ENCODE assay signal across 27 mouse cellular contexts in the genomic region with DNA sequence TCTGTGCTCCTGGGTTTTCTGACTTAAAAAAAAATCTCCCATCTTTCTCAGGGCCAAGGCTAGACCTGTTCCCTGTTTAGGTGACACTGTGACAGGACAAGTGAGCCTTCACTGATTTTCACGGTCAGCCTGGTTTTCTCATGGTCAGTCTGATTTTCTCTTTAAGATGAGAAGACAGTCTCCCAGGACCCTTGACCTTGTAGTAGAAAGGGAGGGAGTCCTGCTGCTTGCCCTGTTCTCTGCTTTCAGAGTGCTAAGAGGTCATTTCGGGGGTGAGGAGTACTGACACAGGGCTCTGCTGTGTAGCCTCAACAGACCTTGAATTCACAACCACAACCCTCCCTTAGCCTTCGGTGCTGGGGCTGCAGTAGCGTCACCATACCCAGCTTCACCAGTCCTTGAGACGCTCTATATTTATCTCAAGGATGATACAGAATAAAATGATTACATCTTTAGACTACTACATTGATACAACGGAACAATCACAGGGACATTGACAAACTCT. TPM values are rescaled to one million over a fixed set of nuclear protein-coding genes. Genes with fewer than 3 reads are reported as not detected.
DNase-seq lines count a peak whose midpoint lies in the region; ATAC-seq and TF ChIP-seq lines count a peak whose summit lies in the region.
"Had no signal": no experiment of that assay in that cellular context is flagged by ENCODE, and none has a peak within 500 bp of the region (broad histone marks: within the 10 kb centered on the region; RNA-seq: fewer than 3 reads in every experiment).

No protein-coding gene starts in this region.

- DNase-seq in adrenal gland, adult 2 months = peak; percentile 55
- DNase-seq in adrenal gland, postnatal 10 days = no peak
- DNase-seq in hindbrain, embryonic 10.5 days (ENCODE audit: low spot score) = peak; percentile 31
- DNase-seq: cerebellum, adult 11-12 months; cerebellum, postnatal 10 days; forebrain, postnatal 0 days; gastrocnemius, postnatal 14 days; heart, adult 18-20 months; heart, postnatal 10 days; kidney, adult 18-20 months; kidney, postnatal 4 days; liver, embryonic 13.5 days; right cerebral cortex, adult 18-20 months; right cerebral cortex, postnatal 4 days; thymus, adult 18-20 months; thymus, postnatal 36 days had no signal

- no peak overlapping the region for H3K9ac ChIP-seq in hindbrain, embryonic 13.5 days
- H3K9ac ChIP-seq in midbrain, embryonic 12.5 days (replicated peaks) = no peak overlapping the region
- no peak overlapping the region for H3K9ac ChIP-seq in midbrain, embryonic 15.5 days
- H3K9ac ChIP-seq: forebrain, postnatal 0 days; heart, embryonic 12.5 days; liver, embryonic 13.5 days; lung, embryonic 15.5 days; neural tube, embryonic 13.5 days; stomach, embryonic 15.5 days had no signal

- H3K36me3 ChIP-seq in hindbrain, embryonic 10.5 days = peaks cover 58% of the 10 kb centered on the region
- peaks cover 14% of the 10 kb centered on the region for H3K36me3 ChIP-seq in hindbrain, embryonic 13.5 days
- peaks cover 14% of the 10 kb centered on the region for H3K36me3 ChIP-seq in midbrain, embryonic 12.5 days
- peaks cover 3% of the 10 kb centered on the region; the same call in 1 of the 2 replicates for H3K36me3 ChIP-seq in midbrain, embryonic 15.5 days (replicated peaks)
- H3K36me3 ChIP-seq: liver, embryonic 13.5 days; lung, embryonic 15.5 days; stomach, embryonic 15.5 days had no signal

- no peak for ATAC-seq in hindbrain, embryonic 13.5 days (ENCODE audit: low FRiP score)
- no peak for ATAC-seq in midbrain, embryonic 12.5 days (ENCODE audit: low FRiP score, low read depth)
- no peak for ATAC-seq in midbrain, embryonic 15.5 days (replicated peaks)
- ATAC-seq: activated CD4-positive, CD25-positive, alpha-beta regulatory T cell, adult 4 months; forebrain, postnatal 0 days; inflammation-experienced regulatory T-cells, adult 6 months had no signal

- peak overlapping the region; percentile 79 for H3K27ac ChIP-seq in hindbrain, embryonic 10.5 days
- H3K27ac ChIP-seq in hindbrain, embryonic 13.5 days = no peak overlapping the region
- H3K27ac ChIP-seq in midbrain, embryonic 12.5 days (replicated peaks) = peak overlapping the region; percentile 39; the same call in 1 of the 2 replicates
- no peak overlapping the region; the same call in 1 of the 2 replicates for H3K27ac ChIP-seq in midbrain, embryonic 15.5 days
- peak overlapping the region; percentile 23 for H3K27ac ChIP-seq in olfactory bulb, adult 2 months (ENCODE audit: insufficient read depth, low read depth, low read length)
- H3K27ac ChIP-seq: liver, embryonic 13.5 days; macrophage; neural tube, embryonic 13.5 days had no signal

- no peak overlapping the region for H3K4me3 ChIP-seq in hindbrain, embryonic 10.5 days
- no peak overlapping the region for H3K4me3 ChIP-seq in hindbrain, embryonic 13.5 days
- no peak overlapping the region for H3K4me3 ChIP-seq in midbrain, embryonic 12.5 days
- no peak overlapping the region for H3K4me3 ChIP-seq in midbrain, embryonic 15.5 days
- no peak overlapping the region for H3K4me3 ChIP-seq in olfactory bulb, adult 2 months (ENCODE audit: insufficient read depth, low read depth, low read length)
- H3K4me3 ChIP-seq: heart, embryonic 12.5 days; liver, embryonic 13.5 days; lung, embryonic 15.5 days; neural tube, embryonic 13.5 days; stomach, embryonic 15.5 days had no signal

- 0 out of 2 replicates have a peak, but pooled peaks cover 2% of the 10 kb centered on the region for H3K9me3 ChIP-seq in hindbrain, embryonic 10.5 days
- no peaks in the 10 kb centered on the region for H3K9me3 ChIP-seq in hindbrain, embryonic 13.5 days
- H3K9me3 ChIP-seq in midbrain, embryonic 12.5 days = no peaks in the 10 kb centered on the region
- H3K9me3 ChIP-seq in midbrain, embryonic 15.5 days = no peaks in the 10 kb centered on the region
- H3K9me3 ChIP-seq: heart, embryonic 12.5 days; liver, embryonic 13.5 days; lung, embryonic 15.5 days; neural tube, embryonic 13.5 days; stomach, embryonic 15.5 days had no signal

- TF ChIP-seq POLR2A in olfactory bulb, adult 2 months (IDR thresholded peaks at IDR 0.05; ENCODE audit: insufficient read depth, low read depth, low read length) = no peak

- WGBS in hindbrain, embryonic 10.5 days = 34% methylated on average over 6 of the region's 6 CpGs
- WGBS in hindbrain, embryonic 13.5 days = 35% methylated on average over 6 of the region's 6 CpGs
- 45% methylated on average over 6 of the region's 6 CpGs for WGBS in midbrain, embryonic 12.5 days
- 47% methylated on average over 6 of the region's 6 CpGs for WGBS in midbrain, embryonic 15.5 days
- 53% methylated on average over 6 of the region's 6 CpGs for whole genome bisulfite sequencing in olfactory bulb, adult 2 months

- TF ChIP-seq CTCF in olfactory bulb, adult 2 months (IDR thresholded peaks at IDR 0.05; ENCODE audit: insufficient read depth, low read depth, low read length) = no peak

- no peak overlapping the region for H3K4me2 ChIP-seq in hindbrain, embryonic 13.5 days
- H3K4me2 ChIP-seq in midbrain, embryonic 12.5 days (replicated peaks) = no peak overlapping the region
- H3K4me2 ChIP-seq in midbrain, embryonic 15.5 days = no peak overlapping the region
- H3K4me2 ChIP-seq: heart, embryonic 12.5 days; liver, embryonic 13.5 days; lung, embryonic 15.5 days; neural tube, embryonic 13.5 days; stomach, embryonic 15.5 days had no signal

- H3K4me1 ChIP-seq in hindbrain, embryonic 10.5 days (replicated peaks) = peaks cover 81% of the 10 kb centered on the region
- peaks cover 64% of the 10 kb centered on the region for H3K4me1 ChIP-seq in hindbrain, embryonic 13.5 days (replicated peaks)
- H3K4me1 ChIP-seq in midbrain, embryonic 12.5 days = peaks cover 59% of the 10 kb centered on the region
- H3K4me1 ChIP-seq in midbrain, embryonic 15.5 days = peaks cover 45% of the 10 kb centered on the region
- H3K4me1 ChIP-seq in olfactory bulb, adult 2 months (ENCODE audit: control insufficient read depth, insufficient read depth, low read length) = peaks cover 9% of the 10 kb centered on the region
- H3K4me1 ChIP-seq: liver, embryonic 13.5 days; stomach, embryonic 15.5 days had no signal

- no peaks in the 10 kb centered on the region for H3K27me3 ChIP-seq in hindbrain, embryonic 10.5 days (ENCODE audit: insufficient read depth, poor library complexity, severe bottlenecking)
- no peaks in the 10 kb centered on the region for H3K27me3 ChIP-seq in hindbrain, embryonic 13.5 days
- no peaks in the 10 kb centered on the region for H3K27me3 ChIP-seq in midbrain, embryonic 12.5 days
- no peaks in the 10 kb centered on the region for H3K27me3 ChIP-seq in midbrain, embryonic 15.5 days (replicated peaks)
- H3K27me3 ChIP-seq: heart, embryonic 12.5 days; liver, embryonic 13.5 days; lung, embryonic 15.5 days; neural tube, embryonic 13.5 days; stomach, embryonic 15.5 days had no signal

RNA-seq across cellular contexts. Expression of gene Map1b, which starts 49.5 kb away (rescaled TPM):
- 100 to 1,000 TPM; 107 to 110 TPM for total RNA-seq in adrenal gland, adult 2 months (2021)
- 2.4 and 4.0 TPM in 2 replicates for polyA plus RNA-seq in adrenal gland, adult 2 months (2012; rRNA removed)
- 10 to 100 TPM; 58.6 to 87.4 TPM for total RNA-seq in adrenal gland, postnatal 10 days (2021)
- 743 and 1,096 TPM in 2 replicates for polyA plus RNA-seq in hindbrain, embryonic 10.5 days (2016; fragmentation: Nextera tagmentation; extraction: Ambion mirVana)
- polyA plus RNA-seq in hindbrain, embryonic 13.5 days (2015; fragmentation: Nextera tagmentation; extraction: Ambion mirVana) = 2,103 and 2,232 TPM in 2 replicates
- 1,345 and 1,353 TPM in 2 replicates for polyA plus RNA-seq in midbrain, embryonic 12.5 days (2016; fragmentation: Nextera tagmentation; extraction: Ambion mirVana)
- polyA plus RNA-seq in midbrain, embryonic 15.5 days (2015; fragmentation: Nextera tagmentation; extraction: Ambion mirVana) = 2,126 and 2,223 TPM in 2 replicates
- polyA plus RNA-seq in olfactory bulb, adult 2 months (2012; ENCODE audit: insufficient read depth, insufficient read length, low replicate concordance, missing spikeins) = 196 and 261 TPM in 2 replicates

Comparison
In these comparisons a context has a peak if more than half of its experiments do, and no peak if none do; other contexts are left out.
1. H3K27ac ChIP-seq: peak in hindbrain, embryonic 10.5 days (single experiment), midbrain, embryonic 12.5 days (single experiment) and olfactory bulb, adult 2 months (single experiment); none in hindbrain, embryonic 13.5 days (single experiment) and midbrain, embryonic 15.5 days (single experiment).
2. RNA of gene Map1b, which starts 49.5 kb away (polyA plus RNA-seq): 2,126 to 2,223 TPM in midbrain, embryonic 15.5 days, 2,103 to 2,232 TPM in hindbrain, embryonic 13.5 days, 1,345 to 1,353 TPM in midbrain, embryonic 12.5 days, 743 to 1,096 TPM in hindbrain, embryonic 10.5 days and 196 to 261 TPM in olfactory bulb, adult 2 months; 2.4 to 4.0 TPM in adrenal gland, adult 2 months; every median in the first group is over 10 times any median in the second.